Mouse (Mus musculus): ENCODE measurements at regions not wholly inside any gene's neighbourhood (a gene's known extent, or its start where the extent isn't known, plus 50 kb on each side); places are given as distances from the start of the nearest gene placed in this dataset.

GRCm38 (mm10) chr5:106380631-106381285, 77.2 kb downstream of the Barhl2 start:
- TF ChIP-seq CTCF (IDR thresholded peaks at IDR 0.05; ENCODE audit: borderline replicate concordance, insufficient read depth, low read length) (no peak), POLR2A (IDR thresholded peaks at IDR 0.05; ENCODE audit: low read depth, low read length) (no peak)

Measured in embryonic fibroblast, embryonic 13.5 days (primary cell).